Mouse (Mus musculus) bone marrow, adult 2 months (tissue): ENCODE measurements around the gene Cabin1. TPM values are rescaled to one million over a fixed set of nuclear protein-coding genes. Genes with fewer than 3 reads are reported as not detected.

Experiments used
- H3K27ac ChIP-seq: fragments of 200-500 bp; 2 replicates; pipeline ENCODE4 v1.5.1; 2012; ENCODE audit warnings: low read depth, mild to moderate bottlenecking, control low read depth, inconsistent platforms, low read length; ENCODE audit not compliant: control insufficient read depth, poor library complexity, insufficient read depth
- H3K4me1 ChIP-seq: fragments of 200-500 bp; 2 replicates; pipeline ENCODE4 v1.6.1; 2011; ENCODE audit warnings: low read length; ENCODE audit not compliant: control insufficient read depth, insufficient read depth
- H3K4me3 ChIP-seq: fragments of 200-500 bp; replicated peaks from 2 replicates; pipeline ENCODE3; 2011; ENCODE audit warnings: mild to moderate bottlenecking, low read depth, low read length, control low read depth; ENCODE audit not compliant: control insufficient read depth
- CTCF ChIP-seq: fragments of 200-500 bp; IDR thresholded peaks from 2 replicates; pipeline ENCODE4 v1.5.1; 2011; ENCODE audit warnings: low read length, control low read depth; ENCODE audit not compliant: control insufficient read depth, insufficient read depth
- POLR2A ChIP-seq: fragments of 200-500 bp; IDR thresholded peaks from 2 replicates; pipeline ENCODE4 v1.6.1; 2011; ENCODE audit warnings: low read depth, mild to moderate bottlenecking, control low read depth, low read length, borderline replicate concordance; ENCODE audit not compliant: control insufficient read depth
- WGBS: fragments of 180-500 bp; shearing (Covaris S2); methylation state at CpG from one replicate; pipeline ENCODE4 v1.1.7; 2018; 5-methylcytosine and 5-hydroxymethylcytosine counted together
- polyA plus RNA-seq: library from polyadenylated mRNA; stranded (reverse); fragments of >200 nt; gene quantifications from 2 replicates; pipeline ENCODE4 v1.2.4, GENCODE M21; 2011; ENCODE audit warnings: low replicate concordance; ENCODE audit not compliant: missing spikeins, insufficient read depth, insufficient read length

The Cabin1 gene
- polyA plus RNA-seq, 1 experiment: 55.3 TPM

- TF ChIP-seq POLR2A (no peak), CTCF (no peak)
- Histone ChIP-seq H3K4me3 (no peak overlapping the region), H3K4me1 (no peaks in the 10 kb centered on the region), H3K27ac (no peak overlapping the region; the same call in 1 of the 2 replicates)
- 95% methylated on average over 7 of the region's 7 CpGs for WGBS
These were observed 106.4 kb downstream of the Cabin1 start for GRCm38 (mm10) chr10:75657772-75658171.

- no peak for TF ChIP-seq POLR2A
- no peak for TF ChIP-seq CTCF
These were observed 107.0 kb downstream of the Cabin1 start for GRCm38 (mm10) chr10:75657165-75657564.

DNA sequence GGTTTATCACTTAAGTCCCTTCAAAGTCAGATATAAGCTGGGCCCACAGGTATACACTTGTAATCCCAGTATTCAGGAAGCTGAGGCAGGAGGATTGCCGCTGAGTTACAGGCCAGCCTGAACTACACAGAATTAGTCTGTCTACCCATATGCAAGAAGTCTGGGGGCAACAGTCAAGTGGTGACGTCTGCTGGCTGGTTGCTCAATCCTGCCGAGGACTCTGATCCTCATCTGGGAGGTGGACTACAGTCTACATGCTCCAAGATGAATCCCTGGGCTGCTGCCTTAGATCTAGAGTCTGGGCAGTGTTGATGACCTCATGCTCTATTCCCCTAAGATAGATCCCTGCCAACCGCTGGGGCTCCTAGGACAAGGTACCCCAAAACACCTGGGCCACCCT lies 110.1 kb downstream of the Cabin1 start:
- TF ChIP-seq CTCF (no peak), POLR2A (no peak)
- Histone ChIP-seq H3K4me3 (no peak overlapping the region), H3K4me1 (no peaks in the 10 kb centered on the region), H3K27ac (no peak overlapping the region)
- WGBS: 73% methylated on average over 4 of the region's 4 CpGs

More at GRCm38 (mm10) chr10:75657165-75657564, 107.0 kb downstream of the Cabin1 start:
- no peaks in the 10 kb centered on the region for H3K4me1 ChIP-seq
- WGBS: 91% methylated on average over 5 of the region's 5 CpGs
- no peak overlapping the region; the same call in 1 of the 2 replicates for H3K27ac ChIP-seq
- H3K4me3 ChIP-seq: no peak overlapping the region

DNA sequence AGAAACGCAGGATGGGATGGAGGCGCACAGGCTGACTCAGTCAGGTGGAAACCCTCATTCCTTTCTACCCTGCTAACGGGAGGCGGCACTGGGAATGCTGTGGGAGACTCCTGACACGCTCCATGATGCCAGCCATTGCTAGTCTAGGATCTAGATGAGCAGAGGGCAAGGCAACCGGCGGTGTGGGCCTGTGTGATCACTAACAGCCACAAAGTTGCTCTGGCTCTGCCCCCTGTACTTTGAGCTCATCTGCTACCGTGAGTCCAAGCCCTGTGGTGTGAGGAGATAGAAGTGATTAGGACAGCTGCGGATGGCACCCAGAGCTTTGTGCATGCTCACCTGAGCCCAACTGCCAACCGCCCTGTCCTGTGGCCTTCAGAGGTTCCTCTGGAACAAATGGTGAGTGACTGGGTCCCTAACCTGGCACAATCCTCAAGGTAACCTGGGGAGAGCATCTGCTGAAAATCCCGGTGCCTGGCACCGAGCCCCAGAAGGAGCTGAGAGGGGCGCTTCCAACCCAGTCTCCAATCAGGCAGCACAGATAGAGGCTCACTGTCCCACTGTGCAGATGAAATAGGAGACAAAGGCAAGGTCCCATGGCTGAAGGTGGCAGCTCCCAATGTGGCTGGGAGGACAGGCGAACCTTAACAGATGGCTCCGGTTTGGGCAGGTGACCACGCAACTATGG lies 112.6 kb downstream of the Cabin1 start:
- Histone ChIP-seq H3K27ac (no peak overlapping the region), H3K4me3 (no peak overlapping the region), H3K4me1 (no peaks in the 10 kb centered on the region)
- 94% methylated on average over 16 of the region's 16 CpGs for WGBS
- TF ChIP-seq POLR2A (no peak), CTCF (no peak)

- Histone ChIP-seq H3K4me1 (no peaks in the 10 kb centered on the region), H3K4me3 (no peak overlapping the region), H3K27ac (no peak overlapping the region)
- WGBS: 89% methylated on average over 6 of the region's 6 CpGs
- TF ChIP-seq POLR2A (no peak), CTCF (no peak)
These were observed 113.7 kb downstream of the Cabin1 start for GRCm38 (mm10) chr10:75650306-75650902.

DNA sequence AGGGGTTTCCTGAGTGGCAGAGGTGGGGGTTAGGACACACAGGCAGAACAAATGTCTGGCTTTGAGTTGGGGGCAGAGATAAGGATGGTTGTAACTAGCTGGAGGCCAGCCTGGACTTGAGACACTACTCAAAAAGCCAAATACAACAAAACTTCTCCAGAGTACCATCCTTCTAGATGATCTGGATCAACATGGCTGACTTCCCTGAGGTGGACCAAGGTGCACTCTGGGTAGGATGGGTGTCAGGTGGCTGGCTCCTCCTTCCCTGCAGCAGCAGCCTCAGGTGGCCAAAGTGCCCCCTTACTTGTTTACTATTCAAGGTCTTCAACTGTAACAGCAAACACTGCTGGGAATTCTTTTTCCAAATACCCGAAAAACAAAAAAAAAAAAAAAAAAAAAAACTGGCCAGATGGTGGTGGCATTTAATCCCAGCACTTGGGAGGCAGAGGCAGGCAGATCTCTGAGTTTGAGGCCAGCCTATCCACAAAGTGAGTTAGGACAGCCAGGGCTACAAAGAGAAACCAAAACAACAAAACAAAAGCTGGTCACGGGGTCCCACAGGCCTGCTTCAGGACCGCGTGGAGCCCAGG lies 114.6 kb downstream of the Cabin1 start:
- TF ChIP-seq POLR2A (no peak), CTCF (no peak)
- H3K4me1 ChIP-seq: no peaks in the 10 kb centered on the region
- 91% methylated on average over 4 of the region's 4 CpGs for WGBS
- no peak overlapping the region for H3K4me3 ChIP-seq
- H3K27ac ChIP-seq: no peak overlapping the region

DNA sequence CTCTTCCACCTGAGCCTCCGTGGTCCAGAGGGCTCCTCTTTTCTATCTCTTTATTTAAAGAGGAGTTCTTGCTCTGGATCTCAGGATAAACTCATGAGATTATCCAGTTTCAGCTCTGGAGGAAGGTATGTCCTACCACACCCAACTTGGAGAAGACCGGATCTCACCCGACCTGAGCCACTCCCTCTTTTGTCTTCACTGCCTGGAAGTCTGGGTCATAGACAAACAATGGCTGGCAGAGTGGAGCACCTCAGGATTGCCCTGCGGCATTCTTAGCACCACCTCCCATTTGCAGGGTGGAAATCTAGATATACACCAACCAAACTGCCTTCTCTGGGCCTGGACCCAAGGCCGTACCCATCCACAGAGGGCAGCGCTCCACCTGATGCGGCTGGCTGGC lies 115.1 kb downstream of the Cabin1 start:
- Histone ChIP-seq H3K4me1 (no peaks in the 10 kb centered on the region), H3K27ac (no peak overlapping the region), H3K4me3 (no peak overlapping the region)
- no peak for TF ChIP-seq CTCF
- no peak for TF ChIP-seq POLR2A
- 91% methylated on average over 7 of the region's 7 CpGs for WGBS

DNA sequence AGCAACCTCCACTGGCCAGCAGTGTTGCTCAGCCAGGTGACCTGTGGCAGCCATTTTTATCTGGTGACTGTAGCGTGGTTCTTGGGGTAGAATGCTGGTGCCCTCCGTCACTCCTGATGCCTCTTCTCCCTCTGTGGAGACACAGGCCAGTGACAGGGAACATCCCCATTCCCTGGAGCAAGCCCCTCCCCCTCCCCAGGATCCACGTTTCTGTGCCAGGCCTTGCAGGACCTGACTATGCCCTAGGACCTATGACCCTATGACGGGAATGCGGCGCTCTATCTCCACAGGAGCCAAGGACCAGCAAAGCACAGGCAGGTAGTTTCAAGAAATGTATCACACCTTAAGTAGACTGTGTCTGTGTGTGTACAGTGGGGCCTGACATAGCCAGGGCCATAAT lies 116.0 kb downstream of the Cabin1 start:
- no peak overlapping the region for H3K4me3 ChIP-seq
- no peak for TF ChIP-seq POLR2A
- no peak for TF ChIP-seq CTCF
- no peak overlapping the region for H3K27ac ChIP-seq
- H3K4me1 ChIP-seq: no peaks in the 10 kb centered on the region; the same call in 1 of the 2 replicates
- 93% methylated on average over 6 of the region's 6 CpGs for WGBS

GRCm38 (mm10) chr10:75647362-75647761 lies 116.8 kb downstream of the Cabin1 start:
- 91% methylated on average over 3 of the region's 3 CpGs for WGBS
- TF ChIP-seq POLR2A (no peak), CTCF (no peak)

More at GRCm38 (mm10) chr10:75647362-75647761, 116.8 kb downstream of the Cabin1 start:
- H3K4me3 ChIP-seq: no peak overlapping the region
- H3K4me1 ChIP-seq: no peaks in the 10 kb centered on the region; the same call in 1 of the 2 replicates
- H3K27ac ChIP-seq: no peak overlapping the region
